Mouse (Mus musculus): Measurements from ENCODE around the gene Nup214. TPM values are rescaled to one million over a fixed set of nuclear protein-coding genes. Genes with fewer than 3 reads are reported as not detected.

Gene Nup214
- polyA plus RNA-seq, 1 experiment from 2014 or later = 54.1 TPM

- Histone ChIP-seq H3K4me3 (ENCODE audit: low read length) (peak within 1 kb of the TSS; percentile 75), H3K27ac (ENCODE audit: low read length) (peak within 1 kb of the TSS; percentile 86), H3K4me1 (ENCODE audit: control insufficient read depth, insufficient read depth, low read length) (peaks cover 27% of the 10 kb centered on the region), H3K36me3 (ENCODE audit: control insufficient read depth, insufficient read depth) (no peaks in the 10 kb centered on the region), H3K9me3 (replicated peaks; ENCODE audit: control insufficient read depth, low read length) (no peaks in the 10 kb centered on the region), H3K9ac (ENCODE audit: low read length) (peak within 1 kb of the TSS; percentile 93), H3K27me3 (ENCODE audit: control insufficient read depth, insufficient read depth, low read length) (no peaks in the 10 kb centered on the region; the same call in 1 of the 2 replicates), H3K4me2 (ENCODE audit: low read depth, low read length) (peak within 1 kb of the TSS; percentile 99)
- WGBS = under 1% methylated on average over 58 of the region's 68 CpGs
- peak; percentile 54 for ATAC-seq (replicated peaks; ENCODE audit: extremely low read depth, insufficient read depth, low FRiP score)
Observed at GRCm38 (mm10) chr2:32084111-32084871, 110.1 kb downstream of the Nup214 start, which contains the start of gene Fam78a. Gene Fam78a (minus strand): TSS chr2:32084857.

- H3K36me3 ChIP-seq (ENCODE audit: control insufficient read depth, insufficient read depth) = no peaks in the 10 kb centered on the region
- no peaks in the 10 kb centered on the region; the same call in 1 of the 2 replicates for H3K27me3 ChIP-seq (ENCODE audit: control insufficient read depth, insufficient read depth, low read length)
- no peak overlapping the region for H3K27ac ChIP-seq (ENCODE audit: low read length)
- H3K4me2 ChIP-seq (ENCODE audit: low read depth, low read length) = peak overlapping the region; percentile 99
- peak overlapping the region; percentile 93 for H3K9ac ChIP-seq (ENCODE audit: low read length)
- peaks cover 22% of the 10 kb centered on the region for H3K4me1 ChIP-seq (ENCODE audit: control insufficient read depth, insufficient read depth, low read length)
- 24% methylated on average over 2 of the region's 2 CpGs for WGBS
- H3K4me3 ChIP-seq (ENCODE audit: low read length) = peak overlapping the region; percentile 75
- ATAC-seq (replicated peaks; ENCODE audit: extremely low read depth, insufficient read depth, low FRiP score) = no peak
- H3K9me3 ChIP-seq (replicated peaks; ENCODE audit: control insufficient read depth, low read length) = no peaks in the 10 kb centered on the region
Observed at GRCm38 (mm10) chr2:32084872-32085199, 110.6 kb downstream of the Nup214 start.

GRCm38 (mm10) chr2:32085231-32085630, 111.0 kb downstream of the Nup214 start:
- WGBS = 68% methylated on average over 2 of the region's 2 CpGs
- no peak for ATAC-seq (replicated peaks; ENCODE audit: extremely low read depth, insufficient read depth, low FRiP score)
- Histone ChIP-seq H3K36me3 (ENCODE audit: control insufficient read depth, insufficient read depth) (no peaks in the 10 kb centered on the region), H3K4me2 (ENCODE audit: low read depth, low read length) (no peak overlapping the region), H3K27ac (ENCODE audit: low read length) (0 out of 2 replicates have a peak overlapping the region, but pooled peaks have one; percentile 20), H3K4me1 (ENCODE audit: control insufficient read depth, insufficient read depth, low read length) (peaks cover 18% of the 10 kb centered on the region), H3K9ac (ENCODE audit: low read length) (no peak overlapping the region), H3K27me3 (ENCODE audit: control insufficient read depth, insufficient read depth, low read length) (no peaks in the 10 kb centered on the region; the same call in 1 of the 2 replicates), H3K9me3 (replicated peaks; ENCODE audit: control insufficient read depth, low read length) (no peaks in the 10 kb centered on the region), H3K4me3 (ENCODE audit: low read length) (no peak overlapping the region)

GRCm38 (mm10) chr2:32087606-32088005, 113.4 kb downstream of the Nup214 start:
- Histone ChIP-seq H3K27me3 (ENCODE audit: control insufficient read depth, insufficient read depth, low read length) (no peaks in the 10 kb centered on the region; the same call in 1 of the 2 replicates), H3K36me3 (ENCODE audit: control insufficient read depth, insufficient read depth) (no peaks in the 10 kb centered on the region), H3K27ac (ENCODE audit: low read length) (no peak overlapping the region), H3K4me3 (ENCODE audit: low read length) (no peak overlapping the region), H3K9ac (ENCODE audit: low read length) (no peak overlapping the region), H3K4me2 (ENCODE audit: low read depth, low read length) (no peak overlapping the region), H3K4me1 (ENCODE audit: control insufficient read depth, insufficient read depth, low read length) (peaks cover 13% of the 10 kb centered on the region), H3K9me3 (replicated peaks; ENCODE audit: control insufficient read depth, low read length) (no peaks in the 10 kb centered on the region)
- ATAC-seq (replicated peaks; ENCODE audit: extremely low read depth, insufficient read depth, low FRiP score) = no peak
- WGBS = 64% methylated on average over 4 of the region's 4 CpGs

- Histone ChIP-seq H3K36me3 (ENCODE audit: control insufficient read depth, insufficient read depth) (no peaks in the 10 kb centered on the region), H3K27ac (ENCODE audit: low read length) (peak overlapping the region; percentile 87), H3K4me2 (ENCODE audit: low read depth, low read length) (peak overlapping the region; percentile 65), H3K9ac (ENCODE audit: low read length) (peak overlapping the region; percentile 74), H3K4me3 (ENCODE audit: low read length) (peak overlapping the region; percentile 39), H3K27me3 (ENCODE audit: control insufficient read depth, insufficient read depth, low read length) (no peaks in the 10 kb centered on the region; the same call in 1 of the 2 replicates), H3K4me1 (ENCODE audit: control insufficient read depth, insufficient read depth, low read length) (peaks cover 13% of the 10 kb centered on the region), H3K9me3 (replicated peaks; ENCODE audit: control insufficient read depth, low read length) (no peaks in the 10 kb centered on the region)
- ATAC-seq (replicated peaks; ENCODE audit: extremely low read depth, insufficient read depth, low FRiP score) = peak; percentile 59
- WGBS = 3% methylated on average over 35 of the region's 35 CpGs
Observed at GRCm38 (mm10) chr2:32088372-32088981, 114.2 kb downstream of the Nup214 start.

GRCm38 (mm10) chr2:32089606-32090005, 115.4 kb downstream of the Nup214 start:
- Histone ChIP-seq H3K9me3 (replicated peaks; ENCODE audit: control insufficient read depth, low read length) (no peaks in the 10 kb centered on the region), H3K4me2 (ENCODE audit: low read depth, low read length) (no peak overlapping the region), H3K4me1 (ENCODE audit: control insufficient read depth, insufficient read depth, low read length) (peaks cover 13% of the 10 kb centered on the region), H3K36me3 (ENCODE audit: control insufficient read depth, insufficient read depth) (no peaks in the 10 kb centered on the region), H3K4me3 (ENCODE audit: low read length) (no peak overlapping the region), H3K27me3 (ENCODE audit: control insufficient read depth, insufficient read depth, low read length) (no peaks in the 10 kb centered on the region; the same call in 1 of the 2 replicates), H3K27ac (ENCODE audit: low read length) (no peak overlapping the region), H3K9ac (ENCODE audit: low read length) (no peak overlapping the region)
- WGBS = 62% methylated on average over 3 of the region's 3 CpGs
- no peak for ATAC-seq (replicated peaks; ENCODE audit: extremely low read depth, insufficient read depth, low FRiP score)

GRCm38 (mm10) chr2:32090145-32090544, 115.9 kb downstream of the Nup214 start:
- H3K9ac ChIP-seq (ENCODE audit: low read length) = no peak overlapping the region
- WGBS = 79% methylated on average over 2 of the region's 2 CpGs
- peaks cover 13% of the 10 kb centered on the region for H3K4me1 ChIP-seq (ENCODE audit: control insufficient read depth, insufficient read depth, low read length)
- no peaks in the 10 kb centered on the region; the same call in 1 of the 2 replicates for H3K27me3 ChIP-seq (ENCODE audit: control insufficient read depth, insufficient read depth, low read length)
- ATAC-seq (replicated peaks; ENCODE audit: extremely low read depth, insufficient read depth, low FRiP score) = no peak
- no peak overlapping the region for H3K4me2 ChIP-seq (ENCODE audit: low read depth, low read length)
- no peak overlapping the region for H3K4me3 ChIP-seq (ENCODE audit: low read length)
- no peak overlapping the region for H3K27ac ChIP-seq (ENCODE audit: low read length)
- H3K9me3 ChIP-seq (replicated peaks; ENCODE audit: control insufficient read depth, low read length) = no peaks in the 10 kb centered on the region
- no peaks in the 10 kb centered on the region for H3K36me3 ChIP-seq (ENCODE audit: control insufficient read depth, insufficient read depth)

- ATAC-seq (replicated peaks; ENCODE audit: extremely low read depth, insufficient read depth, low FRiP score) = no peak
- Histone ChIP-seq H3K27me3 (ENCODE audit: control insufficient read depth, insufficient read depth, low read length) (no peaks in the 10 kb centered on the region; the same call in 1 of the 2 replicates), H3K4me2 (ENCODE audit: low read depth, low read length) (no peak overlapping the region), H3K9ac (ENCODE audit: low read length) (no peak overlapping the region), H3K9me3 (replicated peaks; ENCODE audit: control insufficient read depth, low read length) (no peaks in the 10 kb centered on the region), H3K4me1 (ENCODE audit: control insufficient read depth, insufficient read depth, low read length) (peaks cover 22% of the 10 kb centered on the region), H3K4me3 (ENCODE audit: low read length) (no peak overlapping the region), H3K27ac (ENCODE audit: low read length) (no peak overlapping the region), H3K36me3 (ENCODE audit: control insufficient read depth, insufficient read depth) (no peaks in the 10 kb centered on the region)
- 42% methylated on average over 3 of the region's 3 CpGs for WGBS
Observed at GRCm38 (mm10) chr2:32091956-32092355, 117.7 kb downstream of the Nup214 start.

Measured in heart, embryonic 16.5 days (tissue).